ENCODE assay signal across 18 mouse cellular contexts in genomic region chr8:117059021-117059420, GRCm38 (mm10).
"Had no signal": no experiment of that assay in that cellular context is flagged by ENCODE, and none has a peak within 500 bp of the region (broad histone marks: within the 10 kb centered on the region; RNA-seq: fewer than 3 reads in every experiment).

No protein-coding gene starts in this region.

- DNase-seq: liver, postnatal 0 days; lung, adult 2 months; lung, postnatal 14 days; lung, postnatal 36 days; retina, postnatal 1 day; right cerebral cortex, adult 18-20 months; right cerebral cortex, postnatal 25 days; right cerebral cortex, postnatal 4 days; spleen, adult 18-20 months; thymus, adult 18-20 months; thymus, postnatal 14 days; thymus, postnatal 36 days had no signal

- H3K4me3 ChIP-seq: lung, embryonic 15.5 days; megakaryocyte, embryonic 14.5 days; midbrain, embryonic 13.5 days; midbrain, embryonic 15.5 days; neural tube, embryonic 12.5 days had no signal

- H3K36me3 ChIP-seq: lung, embryonic 15.5 days; midbrain, embryonic 13.5 days; midbrain, embryonic 15.5 days; neural tube, embryonic 12.5 days had no signal

- H3K4me1 ChIP-seq: lung, embryonic 15.5 days; neural tube, embryonic 12.5 days had no signal

- H3K27me3 ChIP-seq: lung, embryonic 15.5 days; midbrain, embryonic 13.5 days; midbrain, embryonic 15.5 days; neural tube, embryonic 12.5 days had no signal

- H3K9me3 ChIP-seq: lung, embryonic 15.5 days; midbrain, embryonic 13.5 days; midbrain, embryonic 15.5 days had no signal

- H3K27ac ChIP-seq: lung, embryonic 15.5 days; macrophage; midbrain, embryonic 13.5 days; midbrain, embryonic 15.5 days; neural tube, embryonic 12.5 days had no signal
